Mouse (Mus musculus): ENCODE measurements around the gene Phkg1. TPM values are rescaled to one million over a fixed set of nuclear protein-coding genes. Genes with fewer than 3 reads are reported as not detected.

The Phkg1 gene
- polyA plus RNA-seq, 1 experiment from 2014 or later = 1.00 TPM

GRCm38 (mm10) chr5:129875098-129875497, 23.3 kb downstream of the Phkg1 start:
- no peak for ATAC-seq (ENCODE audit: insufficient number of reproducible peaks, insufficient read depth, low FRiP score, low read depth)
- Histone ChIP-seq H3K27me3 (ENCODE audit: control insufficient read depth, insufficient read depth, low read length) (no peaks in the 10 kb centered on the region), H3K9me3 (ENCODE audit: control insufficient read depth, low read length) (no peaks in the 10 kb centered on the region), H3K4me1 (ENCODE audit: control insufficient read depth in 2 of 2, insufficient read depth in 2 of 2, low read length in 2 of 2) (peaks cover 3 to 8% of the 10 kb centered on the region in 2 experiments; a peak in 3 of 4 replicates), H3K27ac (replicated peaks in 1 of 2; ENCODE audit: control insufficient read depth in 1 of 2, insufficient read depth in 1 of 2, low read depth in 2 of 2, low read length in 2 of 2) (no peak overlapping the region), H3K9ac (ENCODE audit: low read length) (no peak overlapping the region), H3K36me3 (ENCODE audit: control insufficient read depth, insufficient read depth, low read length) (no peaks in the 10 kb centered on the region), H3K4me3 (ENCODE audit: control insufficient read depth in 1 of 2, insufficient read depth in 1 of 2, low read depth in 1 of 2, low read length in 2 of 2) (no peak overlapping the region), H3K4me2 (ENCODE audit: low read length) (no peak overlapping the region)
- 71% methylated on average over 11 of the region's 11 CpGs for WGBS

GRCm38 (mm10) chr5:129873942-129874341, 24.4 kb downstream of the Phkg1 start:
- no peaks in the 10 kb centered on the region for H3K36me3 ChIP-seq (ENCODE audit: control insufficient read depth, insufficient read depth, low read length)
- no peak overlapping the region for H3K4me3 ChIP-seq (ENCODE audit: control insufficient read depth in 1 of 2, insufficient read depth in 1 of 2, low read depth in 1 of 2, low read length in 2 of 2)
- H3K4me1 ChIP-seq (ENCODE audit: control insufficient read depth in 2 of 2, insufficient read depth in 2 of 2, low read length in 2 of 2) = peaks cover 3 to 8% of the 10 kb centered on the region in 2 experiments; a peak in 3 of 4 replicates
- no peak overlapping the region for H3K9ac ChIP-seq (ENCODE audit: low read length)
- H3K4me2 ChIP-seq (ENCODE audit: low read length) = no peak overlapping the region
- 80% methylated on average over 12 of the region's 12 CpGs for WGBS
- no peaks in the 10 kb centered on the region for H3K27me3 ChIP-seq (ENCODE audit: control insufficient read depth, insufficient read depth, low read length)
- H3K9me3 ChIP-seq (ENCODE audit: control insufficient read depth, low read length) = no peaks in the 10 kb centered on the region
- no peak for ATAC-seq (ENCODE audit: insufficient number of reproducible peaks, insufficient read depth, low FRiP score, low read depth)
- no peak overlapping the region for H3K27ac ChIP-seq (replicated peaks in 1 of 2; ENCODE audit: control insufficient read depth in 1 of 2, insufficient read depth in 1 of 2, low read depth in 2 of 2, low read length in 2 of 2)

DNA sequence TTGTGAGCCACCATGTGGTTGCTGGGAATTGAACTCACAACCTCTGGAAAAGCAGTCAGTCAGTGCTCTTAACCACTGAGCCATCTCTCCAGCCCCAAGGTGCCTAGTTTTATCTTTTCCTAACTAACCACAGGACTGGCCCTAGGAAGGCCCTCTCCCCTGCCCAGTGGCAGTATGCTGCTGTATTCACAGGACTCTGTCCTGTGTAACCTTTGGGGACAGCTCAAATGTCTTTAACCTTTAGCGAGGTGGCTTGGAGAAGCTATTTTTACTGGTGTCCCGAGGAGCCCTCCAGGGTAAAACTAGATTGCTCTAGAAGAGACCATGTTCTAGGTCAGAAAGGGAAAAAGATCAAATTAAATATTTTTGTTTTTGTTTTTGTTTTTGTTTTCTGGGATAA, 27.1 kb downstream of the Phkg1 start:
- H3K36me3 ChIP-seq (ENCODE audit: control insufficient read depth, insufficient read depth, low read length) = no peaks in the 10 kb centered on the region
- H3K9ac ChIP-seq (ENCODE audit: low read length) = no peak overlapping the region
- no peaks in the 10 kb centered on the region for H3K9me3 ChIP-seq (ENCODE audit: control insufficient read depth, low read length)
- no peaks in the 10 kb centered on the region for H3K27me3 ChIP-seq (ENCODE audit: control insufficient read depth, insufficient read depth, low read length)
- no peak overlapping the region for H3K4me2 ChIP-seq (ENCODE audit: low read length)
- no peak for ATAC-seq (ENCODE audit: insufficient number of reproducible peaks, insufficient read depth, low FRiP score, low read depth)
- no peak overlapping the region for H3K27ac ChIP-seq (replicated peaks in 1 of 2; ENCODE audit: control insufficient read depth in 1 of 2, insufficient read depth in 1 of 2, low read depth in 2 of 2, low read length in 2 of 2)
- WGBS = 69% methylated on average over 2 of the region's 2 CpGs
- H3K4me1 ChIP-seq (ENCODE audit: control insufficient read depth in 2 of 2, insufficient read depth in 2 of 2, low read length in 2 of 2) = no peaks in the 10 kb centered on the region
- H3K4me3 ChIP-seq (ENCODE audit: control insufficient read depth in 1 of 2, insufficient read depth in 1 of 2, low read depth in 1 of 2, low read length in 2 of 2) = no peak overlapping the region

DNA sequence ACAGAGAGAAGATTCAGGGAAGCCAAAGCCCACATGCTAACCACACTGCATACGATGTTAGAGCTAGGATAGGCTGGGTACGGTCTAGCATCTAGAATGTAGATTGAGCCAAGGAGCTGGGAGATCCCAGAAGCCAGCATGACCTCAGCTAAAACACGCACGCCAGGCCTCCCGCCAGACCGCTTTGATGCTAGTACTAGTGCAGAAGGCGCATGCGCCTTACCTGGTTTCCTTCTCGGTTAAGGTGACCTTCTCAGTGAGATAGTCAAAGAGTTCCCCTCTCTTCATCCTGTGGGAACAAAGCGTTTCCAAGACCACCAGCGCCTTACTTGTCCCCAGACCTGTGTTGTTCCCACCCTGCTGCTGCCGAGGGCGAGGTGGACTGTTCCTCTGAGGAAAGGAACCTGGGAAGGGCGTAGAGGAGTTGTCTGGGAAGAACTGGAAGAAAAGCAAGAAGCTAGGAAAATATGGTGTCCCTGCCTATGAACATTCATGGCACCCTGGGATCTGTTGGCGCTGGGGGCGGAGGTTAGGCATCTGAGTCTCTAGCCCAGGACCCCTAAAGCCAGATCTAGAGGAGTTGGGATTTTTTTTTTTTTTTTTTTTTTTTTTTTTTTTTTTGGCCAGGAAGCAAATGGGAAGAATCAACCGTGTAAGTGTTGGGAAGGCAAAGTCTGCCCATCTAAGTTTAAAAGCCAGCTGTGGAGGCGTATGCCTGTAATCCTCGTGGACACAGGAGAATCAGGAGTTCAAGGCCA, 28.9 kb downstream of the Phkg1 start:
- Histone ChIP-seq H3K9me3 (ENCODE audit: control insufficient read depth, low read length) (no peaks in the 10 kb centered on the region), H3K9ac (ENCODE audit: low read length) (no peak overlapping the region), H3K36me3 (ENCODE audit: control insufficient read depth, insufficient read depth, low read length) (no peaks in the 10 kb centered on the region), H3K27ac (replicated peaks in 1 of 2; ENCODE audit: control insufficient read depth in 1 of 2, insufficient read depth in 1 of 2, low read depth in 2 of 2, low read length in 2 of 2) (no peak overlapping the region), H3K27me3 (ENCODE audit: control insufficient read depth, insufficient read depth, low read length) (no peaks in the 10 kb centered on the region), H3K4me3 (ENCODE audit: control insufficient read depth in 1 of 2, insufficient read depth in 1 of 2, low read depth in 1 of 2, low read length in 2 of 2) (no peak overlapping the region), H3K4me2 (ENCODE audit: low read length) (no peak overlapping the region), H3K4me1 (ENCODE audit: control insufficient read depth in 2 of 2, insufficient read depth in 2 of 2, low read length in 2 of 2) (peaks cover 0 to 2% of the 10 kb centered on the region in 2 experiments; a peak in 1 of 4 replicates)
- no peak for ATAC-seq (ENCODE audit: insufficient number of reproducible peaks, insufficient read depth, low FRiP score, low read depth)
- WGBS = 80% methylated on average over 19 of the region's 19 CpGs

DNA sequence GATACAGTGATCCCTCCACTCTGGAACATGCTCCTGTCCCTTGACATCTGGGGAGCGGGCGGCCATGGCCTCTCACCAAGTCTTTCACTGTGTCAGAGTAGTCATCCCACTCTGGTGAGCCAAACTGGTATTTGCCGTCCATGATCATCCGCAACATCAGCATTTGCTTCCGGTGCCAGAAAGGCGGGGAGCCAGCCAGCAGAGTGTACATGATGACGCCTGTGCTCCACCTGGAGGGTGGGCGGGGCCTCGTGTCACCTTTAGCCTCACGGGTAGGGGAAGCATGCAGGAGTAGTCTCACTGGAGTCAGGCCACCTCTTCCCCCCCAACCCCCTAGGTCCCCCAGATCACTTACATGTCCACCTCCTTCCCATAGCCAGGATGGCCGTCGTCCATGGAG, 32.5 kb downstream of the Phkg1 start:
- Histone ChIP-seq H3K4me3 (ENCODE audit: control insufficient read depth in 1 of 2, insufficient read depth in 1 of 2, low read depth in 1 of 2, low read length in 2 of 2) (no peak overlapping the region), H3K27ac (replicated peaks in 1 of 2; ENCODE audit: control insufficient read depth in 1 of 2, insufficient read depth in 1 of 2, low read depth in 2 of 2, low read length in 2 of 2) (no peak overlapping the region), H3K36me3 (ENCODE audit: control insufficient read depth, insufficient read depth, low read length) (peaks cover 11% of the 10 kb centered on the region; the same call in 1 of the 2 replicates), H3K27me3 (ENCODE audit: control insufficient read depth, insufficient read depth, low read length) (no peaks in the 10 kb centered on the region), H3K4me1 (ENCODE audit: control insufficient read depth in 2 of 2, insufficient read depth in 2 of 2, low read length in 2 of 2) (peaks cover 3 to 6% of the 10 kb centered on the region in 2 experiments; a peak in 2 of 4 replicates), H3K4me2 (ENCODE audit: low read length) (no peak overlapping the region), H3K9me3 (ENCODE audit: control insufficient read depth, low read length) (no peaks in the 10 kb centered on the region), H3K9ac (ENCODE audit: low read length) (no peak overlapping the region)
- no peak for ATAC-seq (ENCODE audit: insufficient number of reproducible peaks, insufficient read depth, low FRiP score, low read depth)
- 79% methylated on average over 12 of the region's 12 CpGs for WGBS

GRCm38 (mm10) chr5:129864467-129864866, 33.9 kb downstream of the Phkg1 start:
- Histone ChIP-seq H3K4me1 (ENCODE audit: control insufficient read depth in 2 of 2, insufficient read depth in 2 of 2, low read length in 2 of 2) (peaks cover 3 to 6% of the 10 kb centered on the region in 2 experiments; a peak in 2 of 4 replicates), H3K9ac (ENCODE audit: low read length) (no peak overlapping the region), H3K27me3 (ENCODE audit: control insufficient read depth, insufficient read depth, low read length) (no peaks in the 10 kb centered on the region), H3K27ac (replicated peaks in 1 of 2; ENCODE audit: control insufficient read depth in 1 of 2, insufficient read depth in 1 of 2, low read depth in 2 of 2, low read length in 2 of 2) (no peak overlapping the region), H3K36me3 (ENCODE audit: control insufficient read depth, insufficient read depth, low read length) (peaks cover 22% of the 10 kb centered on the region), H3K4me3 (ENCODE audit: control insufficient read depth in 1 of 2, insufficient read depth in 1 of 2, low read depth in 1 of 2, low read length in 2 of 2) (no peak overlapping the region), H3K9me3 (ENCODE audit: control insufficient read depth, low read length) (no peaks in the 10 kb centered on the region), H3K4me2 (ENCODE audit: low read length) (peak overlapping the region; percentile 38)
- ATAC-seq (ENCODE audit: insufficient number of reproducible peaks, insufficient read depth, low FRiP score, low read depth) = no peak
- WGBS = 8% methylated on average over 18 of the region's 18 CpGs

- peaks cover 39% of the 10 kb centered on the region for H3K36me3 ChIP-seq (ENCODE audit: control insufficient read depth, insufficient read depth, low read length)
- no peaks in the 10 kb centered on the region for H3K9me3 ChIP-seq (ENCODE audit: control insufficient read depth, low read length)
- H3K27ac ChIP-seq (replicated peaks in 1 of 2; ENCODE audit: control insufficient read depth in 1 of 2, insufficient read depth in 1 of 2, low read depth in 2 of 2, low read length in 2 of 2) = no peak overlapping the region
- no peak for ATAC-seq (ENCODE audit: insufficient number of reproducible peaks, insufficient read depth, low FRiP score, low read depth)
- H3K4me1 ChIP-seq (ENCODE audit: control insufficient read depth in 2 of 2, insufficient read depth in 2 of 2, low read length in 2 of 2) = peaks cover 3 to 6% of the 10 kb centered on the region in 2 experiments; a peak in 2 of 4 replicates
- H3K27me3 ChIP-seq (ENCODE audit: control insufficient read depth, insufficient read depth, low read length) = no peaks in the 10 kb centered on the region
- no peak overlapping the region for H3K4me2 ChIP-seq (ENCODE audit: low read length)
- H3K9ac ChIP-seq (ENCODE audit: low read length) = no peak overlapping the region
- H3K4me3 ChIP-seq (ENCODE audit: control insufficient read depth in 1 of 2, insufficient read depth in 1 of 2, low read depth in 1 of 2, low read length in 2 of 2) = no peak overlapping the region
- 97% methylated on average over 6 of the region's 6 CpGs for WGBS
These were observed 36.0 kb downstream of the Phkg1 start for GRCm38 (mm10) chr5:129862325-129862724.

DNA sequence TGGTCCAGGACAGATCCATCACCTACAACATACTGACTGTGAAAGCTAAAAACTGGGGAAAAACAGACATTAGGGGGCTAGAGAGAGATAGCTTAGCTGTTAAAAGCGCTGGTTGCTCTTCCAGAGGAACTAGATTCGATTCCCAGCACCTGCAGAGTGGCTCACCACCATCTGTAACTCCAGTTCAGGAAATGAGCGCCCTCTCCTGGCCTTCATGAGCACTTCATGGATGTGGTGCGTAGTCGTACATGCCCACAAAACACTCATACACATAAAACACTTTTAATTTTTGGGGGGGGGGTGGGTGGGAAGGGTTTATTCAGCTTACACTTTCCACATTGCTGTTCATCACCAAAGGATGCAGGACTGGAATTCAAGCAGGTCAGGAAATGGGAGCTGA, 41.9 kb downstream of the Phkg1 start:
- no peak for ATAC-seq (ENCODE audit: insufficient number of reproducible peaks, insufficient read depth, low FRiP score, low read depth)
- no peaks in the 10 kb centered on the region for H3K4me1 ChIP-seq (ENCODE audit: control insufficient read depth in 2 of 2, insufficient read depth in 2 of 2, low read length in 2 of 2)
- no peak overlapping the region for H3K9ac ChIP-seq (ENCODE audit: low read length)
- 84% methylated on average over 5 of the region's 5 CpGs for WGBS
- H3K36me3 ChIP-seq (ENCODE audit: control insufficient read depth, insufficient read depth, low read length) = peaks cover 49% of the 10 kb centered on the region
- H3K4me3 ChIP-seq (ENCODE audit: control insufficient read depth in 1 of 2, insufficient read depth in 1 of 2, low read depth in 1 of 2, low read length in 2 of 2) = no peak overlapping the region
- H3K4me2 ChIP-seq (ENCODE audit: low read length) = no peak overlapping the region
- no peaks in the 10 kb centered on the region for H3K9me3 ChIP-seq (ENCODE audit: control insufficient read depth, low read length)
- no peaks in the 10 kb centered on the region for H3K27me3 ChIP-seq (ENCODE audit: control insufficient read depth, insufficient read depth, low read length)
- no peak overlapping the region for H3K27ac ChIP-seq (replicated peaks in 1 of 2; ENCODE audit: control insufficient read depth in 1 of 2, insufficient read depth in 1 of 2, low read depth in 2 of 2, low read length in 2 of 2)

Data from heart, embryonic 14.5 days (tissue).